Mouse (Mus musculus): Measurements from ENCODE around the gene Magea4. TPM values are rescaled to one million over a fixed set of nuclear protein-coding genes. Genes with fewer than 3 reads are reported as not detected.

Magea4 gene
- total RNA-seq (2021): not detected
- long read RNA-seq, experiment 1: 0 reads
- long read RNA-seq, experiment 2: 0 reads

GRCm38 (mm10) chrX:72221717-72222116 is at the start of gene Magea4:
Magea4 (plus strand) TSS chrX:72222017.
- TF ChIP-seq CTCF (IDR thresholded peaks at IDR 0.05): no peak
- H3K4me3 ChIP-seq: no peak within 1 kb of the TSS
- DNase-seq (ENCODE audit: extremely low spot score in 1 of 2, low spot score in 2 of 2): no peak
- no peak within 1 kb of the TSS for H3K27ac ChIP-seq
- intact Hi-C loops (cut with DNase I): no loop called here

DNA sequence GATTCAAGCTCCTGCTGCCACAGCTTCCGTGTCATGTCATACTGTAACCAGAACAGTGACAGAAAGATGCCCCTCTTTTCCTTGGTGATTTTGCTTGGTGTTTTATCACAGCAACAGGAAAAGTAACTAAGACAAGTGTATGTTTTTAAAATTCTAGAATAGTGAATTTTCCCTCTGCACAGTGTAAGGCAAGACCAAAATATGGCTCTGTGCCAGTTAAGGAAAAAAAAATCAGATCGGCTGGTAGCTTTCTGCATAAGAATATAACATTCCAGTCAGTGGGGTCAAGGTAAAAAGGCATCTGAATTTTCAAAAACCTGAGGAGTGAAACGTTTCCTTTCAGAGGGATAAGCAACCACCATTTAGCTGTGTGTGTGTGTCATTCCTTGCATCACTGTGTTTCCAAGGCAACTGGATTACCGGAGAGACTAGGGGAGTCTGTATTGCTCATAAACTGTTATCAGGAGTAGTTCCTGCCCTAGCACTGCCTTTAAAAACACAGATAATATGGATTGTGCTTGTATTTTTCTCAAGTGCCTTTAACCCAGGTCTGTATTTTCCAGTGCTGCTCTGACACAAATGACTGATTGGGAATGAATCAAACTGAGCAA is 18.8 kb upstream of the Magea4 start:
- DNase-seq (ENCODE audit: extremely low spot score in 1 of 2, low spot score in 2 of 2): no peak
- H3K27ac ChIP-seq: no peak overlapping the region
- H3K4me3 ChIP-seq: no peak overlapping the region
- TF ChIP-seq CTCF (IDR thresholded peaks at IDR 0.05): no peak
- intact Hi-C loops (cut with DNase I): no loop called here

DNA sequence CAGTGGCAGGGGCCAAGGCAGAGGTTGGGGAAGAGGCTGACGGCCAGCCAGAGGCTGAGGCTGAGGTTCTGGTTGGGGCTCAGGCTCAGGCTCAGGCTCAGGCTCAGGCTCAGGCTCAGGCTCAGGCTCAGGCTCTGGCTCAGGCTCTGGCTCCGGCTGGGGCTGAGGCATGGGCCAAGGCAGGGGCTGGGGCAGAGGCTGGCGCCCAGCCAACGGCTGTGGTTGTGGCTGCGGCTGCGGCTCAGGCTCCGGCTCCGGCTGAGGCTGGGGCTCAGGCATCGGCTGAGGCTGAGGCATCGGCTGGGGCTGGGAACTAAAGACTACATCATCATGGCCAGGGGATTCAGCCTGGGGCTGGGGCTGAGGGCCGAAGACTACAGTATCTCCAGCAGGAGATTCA is 48.8 kb downstream of the Magea4 start:
- Histone ChIP-seq H3K27ac (no peak overlapping the region), H3K4me3 (no peak overlapping the region)
- intact Hi-C loops (cut with DNase I): no loop called here
- no peak for TF ChIP-seq CTCF (IDR thresholded peaks at IDR 0.05)
- DNase-seq (ENCODE audit: extremely low spot score in 1 of 2, low spot score in 2 of 2): no peak

Small RNAs within 50 kb of the gene (microRNA-seq; reads per million reads assigned to microRNA genes)
- 0.97 to 2.2 reads per million in 2 experiments for gene Mir224
- 0 to 0.24 reads per million in 2 experiments for gene Mir452

Other genes starting within 250 kb of the Magea4 start
- not detected for gene Fate1, start 249.0 kb upstream of the Magea4 start, total RNA-seq (2021)
- gene Cnga2, start 230.2 kb upstream of the Magea4 start, total RNA-seq (2021): under 1 TPM; 0.42 to 0.54 TPM
- under 1 TPM; 0.43 to 0.56 TPM for gene Gabre, start 52.8 kb downstream of the Magea4 start, total RNA-seq (2021)
- gene Magea10, start 164.8 kb downstream of the Magea4 start, total RNA-seq (2021): not detected

All from left cerebral cortex, adult 2 months (tissue).